Mouse (Mus musculus): ENCODE results near the gene Mycbpap.
A peak's percentile ranks its signal among the peaks of the same experiment; 100 is the strongest.

Mycbpap gene

DNA sequence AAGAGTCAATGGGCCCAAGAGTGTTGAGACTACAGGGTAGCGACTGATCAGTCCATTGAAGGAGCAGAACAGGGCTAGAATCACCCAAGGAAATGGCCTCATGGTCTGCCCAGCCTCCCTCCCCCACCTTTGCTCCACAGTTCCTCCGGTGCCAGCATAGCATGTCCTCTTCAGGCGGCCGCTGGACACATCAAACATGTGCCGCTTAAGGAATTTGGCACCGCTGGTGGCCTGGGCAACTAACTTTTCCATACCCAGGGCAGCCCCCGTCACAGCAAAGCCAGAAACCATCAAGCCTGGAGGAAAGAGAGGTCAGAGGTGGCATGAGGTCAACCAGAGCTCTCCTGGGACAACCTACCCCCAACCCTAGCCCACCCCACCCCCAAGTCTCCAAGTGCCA, 39.6 kb downstream of the Mycbpap start:
- no peak for DNase-seq (ENCODE audit: low spot score)

GRCm38 (mm10) chr11:94480382-94480781, 41.2 kb downstream of the Mycbpap start:
- no peak for DNase-seq (ENCODE audit: low spot score)

- DNase-seq (ENCODE audit: low spot score) = no peak
Observed at GRCm38 (mm10) chr11:94477651-94478050, 43.9 kb downstream of the Mycbpap start.

DNA sequence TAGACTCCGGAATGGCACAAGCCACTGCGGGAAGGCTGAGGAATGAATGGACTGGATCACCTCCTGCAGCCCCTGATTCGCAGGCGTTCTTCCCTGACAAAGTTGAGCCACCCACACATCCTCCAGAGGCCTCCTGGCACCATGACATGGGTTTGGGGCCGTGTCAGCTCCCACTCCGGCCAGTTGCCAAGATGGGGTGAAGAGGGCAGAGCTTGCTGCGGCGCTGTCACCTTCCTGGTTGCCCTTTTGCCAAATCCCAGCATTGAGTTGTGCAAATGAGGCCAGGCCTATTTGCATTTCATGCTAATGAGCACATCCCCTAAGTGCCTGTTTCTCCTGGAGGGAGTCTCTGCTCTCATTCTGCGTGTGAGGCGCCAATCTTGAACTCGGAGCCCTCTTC, 45.8 kb downstream of the Mycbpap start:
- DNase-seq (ENCODE audit: low spot score) = no peak

DNA sequence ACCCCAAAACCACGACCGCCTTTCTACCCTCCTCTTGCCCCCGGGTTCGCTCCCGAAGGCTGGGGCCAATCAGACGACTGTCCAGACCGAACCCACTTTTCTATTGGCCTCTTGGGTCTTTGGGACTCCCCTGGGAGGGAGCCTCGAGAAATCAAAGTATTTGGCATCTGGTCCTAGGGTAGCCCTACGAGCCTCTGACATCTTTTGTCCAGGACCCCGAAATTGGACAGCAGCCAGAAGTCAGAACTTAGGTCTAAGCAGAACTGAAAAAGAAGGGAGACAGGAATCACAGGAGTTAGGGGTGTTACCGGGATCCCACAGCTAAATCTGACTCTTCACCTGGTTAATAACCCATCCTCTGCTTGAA, 47.0 kb downstream of the Mycbpap start:
- DNase-seq (ENCODE audit: low spot score) = no peak

GRCm38 (mm10) chr11:94473707-94474543, 47.6 kb downstream of the Mycbpap start, which contains the start of gene Cacna1g:
Cacna1g (minus strand) TSS chr11:94474198.
- peak; percentile 75 for DNase-seq (ENCODE audit: low spot score)

GRCm38 (mm10) chr11:94472916-94473706, 48.4 kb downstream of the Mycbpap start:
- no peak for DNase-seq (ENCODE audit: low spot score)

DNA sequence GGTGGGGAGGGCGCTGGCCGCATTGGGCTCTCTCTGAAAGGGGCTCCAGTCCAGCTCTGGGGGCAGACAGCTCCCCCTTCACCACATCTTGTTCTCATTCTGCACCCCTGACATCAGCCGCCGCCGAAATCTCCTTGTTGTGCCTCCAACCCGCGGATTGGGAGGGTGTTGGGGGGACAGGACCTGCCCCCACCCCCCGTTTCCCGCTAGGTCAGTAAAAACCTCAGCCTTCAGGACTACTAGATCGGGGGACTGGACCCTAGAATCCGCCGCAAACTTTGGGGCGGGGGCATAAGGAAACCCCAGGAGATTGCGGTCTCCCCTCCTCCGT, 49.0 kb downstream of the Mycbpap start:
- DNase-seq (ENCODE audit: low spot score) = no peak

GRCm38 (mm10) chr11:94471740-94472584, 49.6 kb downstream of the Mycbpap start:
- DNase-seq (ENCODE audit: low spot score) = no peak

DNA sequence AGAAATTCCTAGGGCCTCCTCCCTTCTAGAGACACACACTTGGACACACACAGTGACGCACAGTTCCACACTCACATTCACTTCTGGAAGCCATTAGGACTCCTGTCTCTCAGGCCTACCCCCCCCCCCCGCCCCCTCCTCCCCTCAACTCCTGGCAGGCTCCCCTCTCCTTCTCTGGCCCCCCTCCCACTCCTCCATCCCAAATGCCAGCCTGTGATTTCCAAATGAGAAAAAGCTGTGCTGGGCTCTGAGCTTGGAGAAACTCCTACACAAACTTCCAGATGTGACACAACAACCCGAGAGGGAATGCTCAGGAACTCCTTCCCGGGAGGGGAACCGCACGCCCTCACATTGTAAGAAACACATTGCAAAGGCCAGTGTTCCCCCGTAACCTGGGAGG, 51.2 kb downstream of the Mycbpap start:
- no peak for DNase-seq (ENCODE audit: low spot score)

GRCm38 (mm10) chr11:94469136-94470064, 52.1 kb downstream of the Mycbpap start:
- DNase-seq (ENCODE audit: low spot score) = no peak

DNA sequence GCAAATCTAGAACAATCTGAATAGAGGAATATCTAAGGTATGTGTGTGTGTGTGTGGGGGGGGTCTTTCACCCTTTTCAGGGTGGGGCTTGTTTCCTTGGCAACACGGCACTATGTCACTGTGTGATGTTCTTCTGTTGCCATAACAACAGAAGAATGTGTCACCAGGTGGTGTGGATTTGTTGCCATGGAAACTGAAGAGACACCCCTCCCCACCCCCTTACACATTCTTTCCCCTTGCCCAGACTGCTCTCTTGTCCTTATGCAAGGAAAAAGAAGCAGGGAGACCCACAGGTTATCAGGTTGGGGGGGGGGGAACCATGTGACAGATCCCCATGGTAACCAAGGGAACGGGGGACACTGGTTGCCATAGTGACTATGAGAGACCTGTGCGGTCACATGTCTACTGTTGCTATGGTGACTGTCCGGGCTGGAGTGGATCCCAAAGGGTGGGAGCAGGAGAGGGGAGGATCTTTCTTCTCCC, 52.9 kb downstream of the Mycbpap start:
- DNase-seq (ENCODE audit: low spot score) = no peak

GRCm38 (mm10) chr11:94466333-94466855, 55.1 kb downstream of the Mycbpap start:
- no peak for DNase-seq (ENCODE audit: low spot score)

DNA sequence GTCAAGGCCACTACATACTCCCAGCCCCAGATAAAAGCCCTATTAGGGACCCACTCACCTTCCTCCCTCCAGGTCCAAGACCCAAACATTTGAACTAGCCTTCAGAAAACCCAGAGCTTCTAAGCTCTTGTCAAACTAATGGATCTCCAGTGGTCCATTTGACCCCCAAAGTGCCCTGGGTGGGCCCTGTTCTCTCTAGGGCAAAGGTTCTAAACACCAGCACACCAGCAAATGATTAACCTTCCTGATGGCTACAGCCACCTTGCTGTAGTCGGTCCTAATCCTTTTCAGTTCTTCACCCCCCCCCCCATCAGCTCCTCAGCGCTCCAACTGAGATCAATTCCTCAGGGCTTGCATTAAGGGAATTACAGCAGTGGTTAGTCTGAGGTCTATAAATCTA, 57.4 kb downstream of the Mycbpap start:
- DNase-seq (ENCODE audit: low spot score) = no peak

DNA sequence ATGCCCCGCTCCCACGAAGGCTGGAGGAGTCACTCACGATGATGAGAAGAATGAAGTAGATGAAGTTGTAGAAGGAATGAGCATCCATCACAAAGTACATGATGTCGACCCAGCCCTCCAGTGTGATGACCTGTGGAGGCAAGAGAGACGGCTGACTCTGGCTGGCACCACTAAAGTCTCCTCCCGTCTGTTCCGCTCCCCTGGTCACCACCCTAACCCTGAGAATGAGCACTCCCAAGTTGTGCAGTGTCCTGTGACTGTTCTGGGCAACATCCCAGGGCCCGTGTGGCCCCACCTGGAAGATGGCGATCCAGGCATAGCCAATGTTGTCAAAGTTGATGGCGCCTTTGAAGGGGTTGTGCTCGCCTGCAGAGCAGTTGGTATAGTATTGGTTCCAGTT, 59.7 kb downstream of the Mycbpap start:
- DNase-seq (ENCODE audit: low spot score) = no peak

DNA sequence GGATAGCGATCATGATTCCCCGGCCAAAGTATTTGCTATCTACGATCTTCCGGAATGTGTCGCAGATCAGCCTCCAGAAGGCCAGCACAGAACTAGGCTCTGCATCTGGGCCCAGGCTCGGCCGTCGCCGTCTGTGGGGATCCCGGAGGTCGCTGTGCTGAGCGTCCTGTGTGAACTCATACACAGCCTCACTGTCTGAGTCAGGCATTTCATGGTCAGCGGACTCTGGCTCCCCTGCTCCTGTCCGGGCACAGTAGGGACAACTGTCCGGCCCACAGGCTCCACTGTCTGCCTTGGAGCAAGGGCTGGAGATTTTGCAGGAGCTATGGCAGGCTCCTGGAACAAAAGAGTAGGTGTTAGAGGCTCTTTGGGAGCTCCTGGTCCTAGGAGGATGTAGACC, 64.5 kb downstream of the Mycbpap start:
- no peak for DNase-seq (ENCODE audit: low spot score)

DNA sequence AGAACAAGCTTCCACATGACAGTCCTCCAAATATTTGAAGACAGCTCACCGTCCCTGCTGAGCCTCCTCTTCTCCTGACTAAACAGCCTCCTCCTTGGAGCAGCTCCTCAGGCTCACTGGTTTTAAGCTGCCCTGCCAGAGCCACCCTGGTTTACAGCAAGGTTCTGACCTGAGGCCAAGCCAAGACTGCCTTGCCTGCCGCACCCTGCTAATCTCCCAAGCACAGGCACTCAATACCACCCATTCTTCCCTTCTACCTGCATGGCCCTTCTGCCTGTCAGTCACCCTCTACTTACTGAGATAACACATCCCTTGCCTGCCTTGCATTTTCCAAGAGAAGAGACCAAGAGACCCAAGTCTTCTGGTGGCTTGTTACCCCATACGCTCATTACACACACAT, 65.2 kb downstream of the Mycbpap start:
- DNase-seq (ENCODE audit: low spot score) = no peak

GRCm38 (mm10) chr11:94455161-94455820, 66.3 kb downstream of the Mycbpap start:
- DNase-seq (ENCODE audit: low spot score) = no peak

DNA sequence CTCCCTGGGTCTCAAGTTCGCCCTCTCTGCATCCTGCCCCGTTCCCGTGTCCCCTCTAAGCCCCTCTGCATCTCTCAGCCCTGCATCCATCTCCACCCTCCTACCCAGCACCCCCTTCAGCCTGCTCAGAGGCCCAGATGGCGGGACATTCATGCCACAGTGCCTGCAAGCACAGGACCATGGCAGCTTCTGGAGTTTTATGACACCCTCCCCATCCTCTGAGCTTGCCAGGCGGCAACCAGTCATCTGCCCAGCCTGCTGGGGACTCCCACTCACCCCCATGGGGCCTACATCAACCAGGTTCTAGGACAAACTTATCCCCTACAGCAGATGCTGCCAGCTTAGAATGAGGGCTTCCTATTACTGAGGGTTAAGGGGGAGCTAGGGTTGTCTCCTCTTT, 66.8 kb downstream of the Mycbpap start:
- no peak for DNase-seq (ENCODE audit: low spot score)
